Mouse (Mus musculus) forebrain, embryonic 11.5 days (tissue): ENCODE measurements around the gene Fam187b. TPM values are rescaled to one million over a fixed set of nuclear protein-coding genes. Genes with fewer than 3 reads are reported as not detected.

Source experiments
- ATAC-seq: fragments of 200-750 bp; cut with Nextera tagmentation; replicated peaks from 2 replicates; pipeline ENCODE4 v1.8.0; 2017; ENCODE audit warnings: moderate TSS enrichment; ENCODE audit not compliant: low FRiP score
- DNase-seq: peaks from one replicate; pipeline ENCODE4 v3.0.0-alpha.2; 2017; ENCODE audit warnings: low spot score
- H3K27ac ChIP-seq: fragments of 300-500 bp; sonication (generic); 2 replicates; pipeline ENCODE4 v1.5.1; 2014; ENCODE audit warnings: low read depth, low read length
- H3K27me3 ChIP-seq: fragments of 300-500 bp; sonication (generic); 2 replicates; pipeline ENCODE4 v1.6.1; 2014; ENCODE audit warnings: mild to moderate bottlenecking, low read length, mixed read lengths; ENCODE audit not compliant: control insufficient read depth, insufficient read depth
- H3K36me3 ChIP-seq: fragments of 300-500 bp; sonication (generic); 2 replicates; pipeline ENCODE4 v1.6.1; 2014; ENCODE audit warnings: mild to moderate bottlenecking, low read length, moderate library complexity, mixed read lengths; ENCODE audit not compliant: control insufficient read depth, insufficient read depth
- H3K4me1 ChIP-seq: fragments of 300-500 bp; sonication (generic); replicated peaks from 2 replicates; pipeline ENCODE4 v1.6.1; 2014; ENCODE audit warnings: low read length, mixed read lengths; ENCODE audit not compliant: control insufficient read depth, insufficient read depth
- H3K4me2 ChIP-seq: fragments of 300-500 bp; sonication (generic); 2 replicates; pipeline ENCODE4 v1.6.1; 2014; ENCODE audit warnings: low read depth, mild to moderate bottlenecking, low read length, moderate library complexity, mixed read lengths; ENCODE audit not compliant: severe bottlenecking
- H3K4me3 ChIP-seq: fragments of 300-500 bp; sonication (generic); 2 replicates; pipeline ENCODE4 v1.5.1; 2014; ENCODE audit warnings: low read depth, low read length
- H3K9ac ChIP-seq: fragments of 300-500 bp; sonication (generic); 2 replicates; pipeline ENCODE4 v1.6.1; 2014; ENCODE audit warnings: low read length
- H3K9me3 ChIP-seq: fragments of 300-500 bp; sonication (generic); 2 replicates; pipeline ENCODE4 v1.6.1; 2016; ENCODE audit warnings: low read length, mixed read lengths; ENCODE audit not compliant: control insufficient read depth
- WGBS: fragments of 180-500 bp; shearing (Covaris S2); extraction: QIAGEN DNeasy Blood & Tissue Kit; methylation state at CpG from one replicate; pipeline ENCODE4 v1.1.7; 2014; 5-methylcytosine and 5-hydroxymethylcytosine counted together
- polyA plus RNA-seq: library from polyadenylated mRNA; unstranded; fragments of >200 nt; fragmentation: Nextera tagmentation; extraction: Ambion mirVana; gene quantifications from 2 replicates; pipeline ENCODE4 v1.2.1, GENCODE M21; 2014

The Fam187b gene
- polyA plus RNA-seq, 1 experiment from 2014 or later, result 1.3 TPM

DNA sequence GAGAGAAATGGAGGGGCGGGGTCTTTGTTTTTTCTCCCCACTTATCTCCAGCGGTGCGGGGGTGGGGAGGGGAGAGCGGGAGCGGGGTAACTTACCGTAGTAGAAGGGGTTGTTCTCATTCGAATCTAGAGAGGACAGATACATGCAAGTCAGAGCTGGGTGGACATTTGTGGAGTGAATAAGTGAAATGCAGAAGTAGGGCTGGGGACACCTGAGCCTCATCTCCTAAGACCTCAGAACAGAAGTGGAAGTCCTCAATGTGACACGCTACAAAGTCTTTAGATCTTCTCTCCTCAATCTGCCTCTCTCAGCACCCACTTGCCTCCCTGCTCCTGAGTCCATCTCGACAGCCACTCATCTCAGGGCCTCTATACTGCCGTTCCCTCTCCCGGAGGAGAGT is 61.7 kb downstream of the Fam187b start:
- Histone ChIP-seq H3K4me1 (no peaks in the 10 kb centered on the region), H3K27me3 (no peaks in the 10 kb centered on the region), H3K4me2 (no peak overlapping the region), H3K36me3 (no peaks in the 10 kb centered on the region), H3K9ac (no peak overlapping the region), H3K4me3 (no peak overlapping the region), H3K27ac (no peak overlapping the region), H3K9me3 (no peaks in the 10 kb centered on the region)
- 82% methylated on average over 11 of the region's 11 CpGs for WGBS
- ATAC-seq (no peak), DNase-seq (no peak)

DNA sequence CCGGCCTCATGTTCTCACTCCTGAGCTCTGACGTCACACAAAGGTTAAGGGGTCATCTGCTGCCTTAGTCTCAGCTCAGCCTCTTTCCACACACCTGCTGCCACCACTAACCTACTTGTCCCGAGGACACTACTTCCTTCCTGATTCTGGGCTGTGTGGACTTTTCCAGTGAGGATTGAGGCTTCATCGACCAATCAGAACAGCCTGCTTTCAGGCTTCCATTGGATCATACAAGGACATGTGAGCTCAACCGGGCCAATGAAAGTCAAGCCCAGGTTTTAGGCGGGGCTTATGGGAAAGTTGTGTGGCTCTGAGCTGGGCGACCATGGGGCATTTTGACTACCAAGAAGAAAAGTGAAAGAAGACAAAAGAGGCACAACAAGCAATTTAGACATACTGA is 63.3 kb downstream of the Fam187b start:
- H3K9me3 ChIP-seq, result no peaks in the 10 kb centered on the region
- H3K4me3 ChIP-seq, result no peak overlapping the region
- H3K27ac ChIP-seq, result no peak overlapping the region
- 0 out of 2 replicates have a peak, but pooled peaks cover 2% of the 10 kb centered on the region for H3K4me1 ChIP-seq
- no peak overlapping the region for H3K4me2 ChIP-seq
- no peak overlapping the region for H3K9ac ChIP-seq
- ATAC-seq (no peak), DNase-seq (no peak)
- no peaks in the 10 kb centered on the region for H3K36me3 ChIP-seq
- whole genome bisulfite sequencing, result 89% methylated on average over 7 of the region's 7 CpGs
- H3K27me3 ChIP-seq, result peaks cover 6% of the 10 kb centered on the region

DNA sequence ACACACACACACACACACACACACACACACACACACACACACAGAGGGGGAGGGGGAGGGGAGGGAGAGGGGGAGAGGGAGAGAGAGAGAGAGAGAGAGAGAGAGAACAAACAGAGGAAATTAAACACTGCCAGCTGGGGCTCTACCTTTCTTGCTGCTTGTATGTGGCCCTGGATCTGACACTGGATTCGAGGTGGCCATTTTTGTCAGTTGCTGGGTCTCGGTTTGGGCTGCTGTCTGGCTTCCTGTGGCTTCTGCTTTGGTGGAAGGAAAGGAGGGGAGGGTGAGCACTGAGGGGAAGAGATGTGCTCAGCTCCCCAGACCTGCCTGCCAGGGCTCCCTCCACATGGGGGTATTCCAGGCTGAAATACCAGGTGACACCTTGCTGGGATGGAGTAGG is 64.1 kb downstream of the Fam187b start:
- no peak for ATAC-seq

GRCm38 (mm10) chr7:31039011-31039410 is 65.4 kb downstream of the Fam187b start:
- peaks cover 16% of the 10 kb centered on the region for H3K27me3 ChIP-seq
- no peak overlapping the region for H3K9ac ChIP-seq
- H3K9me3 ChIP-seq, result no peaks in the 10 kb centered on the region
- WGBS, result 93% methylated on average over 4 of the region's 4 CpGs
- H3K4me1 ChIP-seq, result 0 out of 2 replicates have a peak, but pooled peaks cover 2% of the 10 kb centered on the region
- no peak overlapping the region for H3K27ac ChIP-seq
- ATAC-seq (no peak), DNase-seq (no peak)
- H3K4me3 ChIP-seq, result no peak overlapping the region
- H3K4me2 ChIP-seq, result no peak overlapping the region
- H3K36me3 ChIP-seq, result no peaks in the 10 kb centered on the region

More for the DNA sequence above, 64.1 kb downstream of the Fam187b start:
- H3K4me2 ChIP-seq, result no peak overlapping the region
- no peak for DNase-seq
- H3K9ac ChIP-seq, result no peak overlapping the region
- H3K36me3 ChIP-seq, result no peaks in the 10 kb centered on the region
- peaks cover 14% of the 10 kb centered on the region for H3K27me3 ChIP-seq
- no peaks in the 10 kb centered on the region for H3K9me3 ChIP-seq
- no peak overlapping the region for H3K4me3 ChIP-seq
- WGBS, result 63% methylated on average over 2 of the region's 2 CpGs
- H3K27ac ChIP-seq, result no peak overlapping the region
- H3K4me1 ChIP-seq, result 0 out of 2 replicates have a peak, but pooled peaks cover 2% of the 10 kb centered on the region

Other genes starting within 250 kb of the Fam187b start
- 133 and 153 TPM in 2 replicates for gene Tmem147, start 244.2 kb upstream of the Fam187b start, polyA plus RNA-seq
- 0.33 and 1.5 TPM in 2 replicates for gene Gapdhs, start 230.1 kb upstream of the Fam187b start, polyA plus RNA-seq
- 0.27 and 1.8 TPM in 2 replicates for gene Sbsn, start 222.3 kb upstream of the Fam187b start, polyA plus RNA-seq
- gene Dmkn, start 210.0 kb upstream of the Fam187b start, polyA plus RNA-seq, result not detected in 2 replicates
- gene Krtdap, start 185.9 kb upstream of the Fam187b start, polyA plus RNA-seq, result not detected in 2 replicates
- gene Ffar2, start 150.0 kb upstream of the Fam187b start, polyA plus RNA-seq, result not detected in 2 replicates
- not detected in 2 replicates for gene Ffar3, start 117.6 kb upstream of the Fam187b start, polyA plus RNA-seq
- gene Ffar1, start 112.2 kb upstream of the Fam187b start, polyA plus RNA-seq, result not detected in 2 replicates
- not detected in 2 replicates for gene Cd22, start 93.4 kb upstream of the Fam187b start, polyA plus RNA-seq
- 0.11 and 0.20 TPM in 2 replicates for gene Mag, start 58.9 kb upstream of the Fam187b start, polyA plus RNA-seq
- gene Hamp2, start 49.1 kb upstream of the Fam187b start, polyA plus RNA-seq, result not detected in 2 replicates
- not detected in 2 replicates for gene Hamp, start 29.8 kb upstream of the Fam187b start, polyA plus RNA-seq
- gene Usf2, start 17.0 kb upstream of the Fam187b start, polyA plus RNA-seq, result 28.4 and 29.3 TPM in 2 replicates
- gene Lsr, start 326 bp upstream of the Fam187b start, polyA plus RNA-seq, result 30.8 and 32.5 TPM in 2 replicates
- gene Fxyd5, start 68.7 kb downstream of the Fam187b start, polyA plus RNA-seq, result 10.2 and 12.9 TPM in 2 replicates
- gene Fxyd7, start 77.7 kb downstream of the Fam187b start, polyA plus RNA-seq, result 4.1 and 4.9 TPM in 2 replicates
- 2.9 and 4.0 TPM in 2 replicates for gene Fxyd1, start 83.4 kb downstream of the Fam187b start, polyA plus RNA-seq
- gene Lgi4, start 85.6 kb downstream of the Fam187b start, polyA plus RNA-seq, result 0.36 and 0.44 TPM in 2 replicates
- 2.0 and 3.3 TPM in 2 replicates for gene Fxyd3, start 102.9 kb downstream of the Fam187b start, polyA plus RNA-seq
- 0.29 and 0.39 TPM in 2 replicates for gene Hpn, start 141.5 kb downstream of the Fam187b start, polyA plus RNA-seq
- gene Scn1b, start 153.2 kb downstream of the Fam187b start, polyA plus RNA-seq, result 0.84 and 1.2 TPM in 2 replicates
- gene Gramd1a, start 182.1 kb downstream of the Fam187b start, polyA plus RNA-seq, result 133 and 135 TPM in 2 replicates